Mouse (Mus musculus) intestine, embryonic 16.5 days (tissue): ENCODE results near the gene Slc25a44. TPM values are rescaled to one million over a fixed set of nuclear protein-coding genes. Genes with fewer than 3 reads are reported as not detected.
A peak's percentile ranks its signal among the peaks of the same experiment; 100 is the strongest.

Source experiments
- ATAC-seq: fragments of 200-750 bp; cut with Nextera tagmentation; 2 replicates; pipeline ENCODE4 v1.8.0; 2017; ENCODE audit warnings: moderate TSS enrichment, moderate library complexity
- H3K27ac ChIP-seq: fragments of 300-500 bp; sonication (generic); 2 replicates; pipeline ENCODE4 v1.5.1; 2014; ENCODE audit warnings: mild to moderate bottlenecking, low read length
- H3K27me3 ChIP-seq: fragments of 300-500 bp; sonication (generic); replicated peaks from 2 replicates; pipeline ENCODE4 v1.6.1; 2014; ENCODE audit warnings: low read length, control low read depth, mixed read lengths; ENCODE audit not compliant: control insufficient read depth, insufficient read depth
- H3K36me3 ChIP-seq: fragments of 300-500 bp; sonication (generic); 2 replicates; pipeline ENCODE4 v1.6.1; 2014; ENCODE audit warnings: low read length, control low read depth; ENCODE audit not compliant: control insufficient read depth, insufficient read depth
- H3K4me1 ChIP-seq: fragments of 300-500 bp; sonication (generic); 2 replicates; pipeline ENCODE4 v1.6.1; 2014; ENCODE audit warnings: low read length, control low read depth, mixed read lengths; ENCODE audit not compliant: control insufficient read depth, insufficient read depth
- H3K4me2 ChIP-seq: fragments of 300-500 bp; sonication (generic); 2 replicates; pipeline ENCODE4 v1.6.1; 2014; ENCODE audit warnings: low read depth, low read length, control low read depth
- H3K4me3 ChIP-seq: fragments of 300-500 bp; sonication (generic); 2 replicates; pipeline ENCODE4 v1.5.1; 2014; ENCODE audit warnings: mild to moderate bottlenecking, low read length
- H3K9ac ChIP-seq: fragments of 300-500 bp; sonication (generic); 2 replicates; pipeline ENCODE4 v1.6.1; 2014; ENCODE audit warnings: low read depth, low read length
- H3K9me3 ChIP-seq: fragments of 300-500 bp; sonication (generic); 2 replicates; pipeline ENCODE4 v1.6.1; 2016; ENCODE audit warnings: low read length, control low read depth; ENCODE audit not compliant: control insufficient read depth
- WGBS: fragments of 180-500 bp; shearing (Covaris S2); extraction: QIAGEN DNeasy Blood & Tissue Kit; methylation state at CpG from one replicate; pipeline ENCODE4 v1.1.7; 2014; 5-methylcytosine and 5-hydroxymethylcytosine counted together
- polyA plus RNA-seq: library from polyadenylated mRNA; unstranded; fragments of >200 nt; fragmentation: Nextera tagmentation; extraction: Ambion mirVana; gene quantifications from 2 replicates; pipeline ENCODE4 v1.2.1, GENCODE M21; 2015

Gene Slc25a44
- polyA plus RNA-seq, 1 experiment from 2014 or later = 20.4 TPM

GRCm38 (mm10) chr3:88460029-88460428 lies 35.1 kb upstream of the Slc25a44 start:
- Histone ChIP-seq H3K4me1 (peaks cover 20% of the 10 kb centered on the region), H3K27ac (no peak overlapping the region), H3K4me2 (no peak overlapping the region), H3K4me3 (no peak overlapping the region), H3K9me3 (no peaks in the 10 kb centered on the region), H3K9ac (no peak overlapping the region), H3K27me3 (0 out of 2 replicates have a peak, but pooled peaks cover 3% of the 10 kb centered on the region), H3K36me3 (no peaks in the 10 kb centered on the region)
- ATAC-seq = no peak
- 72% methylated on average over 5 of the region's 5 CpGs for WGBS

GRCm38 (mm10) chr3:88458778-88459219 lies 33.9 kb upstream of the Slc25a44 start:
- Histone ChIP-seq H3K4me2 (no peak overlapping the region), H3K4me3 (no peak overlapping the region), H3K36me3 (no peaks in the 10 kb centered on the region), H3K9ac (0 out of 2 replicates have a peak overlapping the region, but pooled peaks have one; percentile 24), H3K27ac (no peak overlapping the region), H3K4me1 (peaks cover 20% of the 10 kb centered on the region), H3K9me3 (no peaks in the 10 kb centered on the region), H3K27me3 (0 out of 2 replicates have a peak, but pooled peaks cover 3% of the 10 kb centered on the region)
- 3% methylated on average over 14 of the region's 14 CpGs for WGBS
- no peak for ATAC-seq

GRCm38 (mm10) chr3:88456746-88457532 lies 32.0 kb upstream of the Slc25a44 start:
- Histone ChIP-seq H3K4me3 (no peak overlapping the region), H3K9me3 (no peaks in the 10 kb centered on the region), H3K4me1 (peaks cover 26% of the 10 kb centered on the region), H3K36me3 (no peaks in the 10 kb centered on the region), H3K4me2 (no peak overlapping the region), H3K27me3 (0 out of 2 replicates have a peak, but pooled peaks cover 3% of the 10 kb centered on the region), H3K9ac (peak overlapping the region; percentile 30; the same call in 1 of the 2 replicates), H3K27ac (peak overlapping the region; percentile 95)
- WGBS = 60% methylated on average over 7 of the region's 7 CpGs
- ATAC-seq = peak; percentile 4

- peak overlapping the region; percentile 60 for H3K4me2 ChIP-seq
- H3K4me1 ChIP-seq = peaks cover 26% of the 10 kb centered on the region
- H3K27ac ChIP-seq = peak overlapping the region; percentile 95
- 0 out of 2 replicates have a peak overlapping the region, but pooled peaks have one; percentile 42 for H3K4me3 ChIP-seq
- ATAC-seq = peak; percentile 45
- 0 out of 2 replicates have a peak overlapping the region, but pooled peaks have one; percentile 14 for H3K9ac ChIP-seq
- WGBS = 63% methylated on average over 8 of the region's 8 CpGs
- H3K27me3 ChIP-seq = 0 out of 2 replicates have a peak, but pooled peaks cover 3% of the 10 kb centered on the region
- no peaks in the 10 kb centered on the region for H3K36me3 ChIP-seq
- H3K9me3 ChIP-seq = no peaks in the 10 kb centered on the region
Measured at GRCm38 (mm10) chr3:88456313-88456712, 31.4 kb upstream of the Slc25a44 start.

GRCm38 (mm10) chr3:88455588-88456264 lies 30.8 kb upstream of the Slc25a44 start:
- no peaks in the 10 kb centered on the region for H3K36me3 ChIP-seq
- peak overlapping the region; percentile 42 for H3K4me3 ChIP-seq
- peaks cover 32% of the 10 kb centered on the region for H3K4me1 ChIP-seq
- 62% methylated on average over 18 of the region's 18 CpGs for WGBS
- H3K9me3 ChIP-seq = no peaks in the 10 kb centered on the region
- H3K9ac ChIP-seq = peak overlapping the region; percentile 72
- ATAC-seq = peak; percentile 66
- H3K27me3 ChIP-seq = 0 out of 2 replicates have a peak, but pooled peaks cover 3% of the 10 kb centered on the region
- H3K4me2 ChIP-seq = peak overlapping the region; percentile 60
- H3K27ac ChIP-seq = peak overlapping the region; percentile 95

- Histone ChIP-seq H3K4me3 (peak overlapping the region; percentile 42), H3K36me3 (no peaks in the 10 kb centered on the region), H3K4me1 (peaks cover 39% of the 10 kb centered on the region), H3K9ac (peak overlapping the region; percentile 72), H3K9me3 (no peaks in the 10 kb centered on the region), H3K27ac (peak overlapping the region; percentile 95), H3K4me2 (peak overlapping the region; percentile 60), H3K27me3 (0 out of 2 replicates have a peak, but pooled peaks cover 3% of the 10 kb centered on the region)
- peak; percentile 72 for ATAC-seq
- 42% methylated on average over 9 of the region's 9 CpGs for WGBS
Measured at GRCm38 (mm10) chr3:88454762-88455587, 30.0 kb upstream of the Slc25a44 start.

GRCm38 (mm10) chr3:88453986-88454385 lies 29.0 kb upstream of the Slc25a44 start:
- 84% methylated on average over 8 of the region's 8 CpGs for WGBS
- H3K9ac ChIP-seq = peak overlapping the region; percentile 21; the same call in 1 of the 2 replicates
- peak overlapping the region; percentile 60; the same call in 1 of the 2 replicates for H3K4me2 ChIP-seq
- H3K27ac ChIP-seq = no peak overlapping the region
- ATAC-seq = no peak
- H3K9me3 ChIP-seq = no peaks in the 10 kb centered on the region
- H3K4me1 ChIP-seq = peaks cover 49% of the 10 kb centered on the region
- 0 out of 2 replicates have a peak, but pooled peaks cover under 1% of the 10 kb centered on the region for H3K27me3 ChIP-seq
- H3K4me3 ChIP-seq = no peak overlapping the region
- H3K36me3 ChIP-seq = no peaks in the 10 kb centered on the region

GRCm38 (mm10) chr3:88453369-88453768 lies 28.4 kb upstream of the Slc25a44 start:
- no peaks in the 10 kb centered on the region for H3K9me3 ChIP-seq
- no peak for ATAC-seq
- no peak overlapping the region for H3K4me3 ChIP-seq
- no peak overlapping the region for H3K27ac ChIP-seq
- peaks cover 49% of the 10 kb centered on the region for H3K4me1 ChIP-seq
- WGBS = 70% methylated on average over 8 of the region's 8 CpGs
- no peaks in the 10 kb centered on the region for H3K36me3 ChIP-seq
- H3K27me3 ChIP-seq = no peaks in the 10 kb centered on the region
- H3K9ac ChIP-seq = 0 out of 2 replicates have a peak overlapping the region, but pooled peaks have one; percentile 1
- H3K4me2 ChIP-seq = 0 out of 2 replicates have a peak overlapping the region, but pooled peaks have one; percentile 4
